In the genomic region with DNA sequence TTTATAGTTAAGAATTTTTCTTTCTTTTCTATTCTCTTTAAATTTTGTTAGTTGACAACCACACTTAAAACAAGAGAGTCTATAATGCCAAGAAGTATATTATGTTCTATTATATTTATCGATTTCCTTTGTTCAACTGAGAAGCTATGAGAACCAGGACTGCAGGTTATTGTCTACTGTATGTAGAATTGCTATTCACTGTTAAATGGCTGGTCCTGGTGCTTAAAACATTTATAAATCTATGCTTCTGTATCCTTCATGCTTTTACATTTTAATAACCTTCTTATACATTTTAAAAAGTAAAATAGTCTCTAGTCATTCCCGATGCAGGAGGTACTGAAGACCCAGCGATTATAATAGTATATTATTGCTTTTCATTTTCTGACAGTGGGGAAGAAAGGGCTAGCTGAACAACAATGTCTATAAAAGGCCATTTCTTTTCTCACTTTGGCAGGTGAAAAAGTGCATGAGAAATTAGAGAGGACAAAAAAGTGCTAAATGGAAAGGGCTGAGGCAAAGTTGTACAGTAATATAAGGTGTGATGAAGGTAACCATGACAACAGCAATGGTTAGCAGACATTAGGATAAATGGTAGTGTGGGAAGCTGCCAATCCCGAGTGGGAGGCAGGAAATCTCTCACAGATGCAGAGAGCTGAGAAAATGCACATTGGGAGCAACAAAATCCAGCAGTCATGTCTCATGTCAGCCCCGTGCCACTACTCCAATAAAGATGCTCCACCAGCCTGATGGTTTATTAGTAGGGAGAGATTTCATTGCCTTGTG, we compare ENCODE assay signal across 17 mouse cellular contexts. TPM values are rescaled to one million over a fixed set of nuclear protein-coding genes. Genes with fewer than 3 reads are reported as not detected.
A peak's percentile ranks its signal among the peaks of the same experiment; 100 is the strongest.
DNase-seq lines count a peak whose midpoint lies in the region; ATAC-seq lines count a peak whose summit lies in the region.
"Had no signal": no experiment of that assay in that cellular context is flagged by ENCODE, and none has a peak within 500 bp of the region (broad histone marks: within the 10 kb centered on the region; RNA-seq: fewer than 3 reads in every experiment).

No protein-coding gene starts in this region.

- 0 out of 2 replicates have a peak, but pooled peaks cover 6% of the 10 kb centered on the region for H3K4me1 ChIP-seq in hindbrain, embryonic 13.5 days (replicated peaks)
- no peaks in the 10 kb centered on the region for H3K4me1 ChIP-seq in intestine, embryonic 15.5 days (replicated peaks)
- H3K4me1 ChIP-seq: heart, embryonic 13.5 days; stomach, embryonic 15.5 days had no signal

- no peaks in the 10 kb centered on the region for H3K36me3 ChIP-seq in hindbrain, embryonic 13.5 days
- no peaks in the 10 kb centered on the region for H3K36me3 ChIP-seq in intestine, embryonic 15.5 days
- H3K36me3 ChIP-seq: heart, embryonic 13.5 days; stomach, embryonic 15.5 days had no signal

- H3K27me3 ChIP-seq in hindbrain, embryonic 13.5 days: no peaks in the 10 kb centered on the region
- no peaks in the 10 kb centered on the region for H3K27me3 ChIP-seq in intestine, embryonic 15.5 days (replicated peaks)
- H3K27me3 ChIP-seq: heart, embryonic 13.5 days; stomach, embryonic 15.5 days had no signal

- ATAC-seq in hindbrain, embryonic 13.5 days (ENCODE audit: low FRiP score): peak; percentile 86
- ATAC-seq in intestine, embryonic 15.5 days: no peak

- no peak overlapping the region for H3K4me3 ChIP-seq in hindbrain, embryonic 13.5 days
- H3K4me3 ChIP-seq in intestine, embryonic 15.5 days (replicated peaks): no peak overlapping the region
- H3K4me3 ChIP-seq: heart, embryonic 13.5 days; stomach, embryonic 15.5 days had no signal

- H3K27ac ChIP-seq in hindbrain, embryonic 13.5 days: peak overlapping the region; percentile 44; the same call in 1 of the 2 replicates
- H3K27ac ChIP-seq in intestine, embryonic 15.5 days: no peak overlapping the region
- H3K27ac ChIP-seq: heart, embryonic 13.5 days; liver, embryonic 14.5 days; stomach, embryonic 15.5 days had no signal

- DNase-seq in left cerebral cortex, adult 11 months (ENCODE audit: low spot score): peak; percentile 67
- no peak for DNase-seq in left cerebral cortex, postnatal 4 days
- DNase-seq in left cerebral cortex, adult 18-20 months (ENCODE audit: low spot score in 2 of 2): peak; percentile 5 to 35
- DNase-seq in right cerebral cortex, adult 2 months (ENCODE audit: low spot score in 2 of 2): peak; percentile 59 to 67
- DNase-seq in urinary bladder, postnatal 25 days (ENCODE audit: low spot score): no peak
- no peak for DNase-seq in spleen, postnatal 14 days (ENCODE audit: low spot score in 2 of 2)
- DNase-seq: adrenal gland, postnatal 36 days had no signal

- intact Hi-C loops in left cerebral cortex, postnatal 4 days (cut with DNase I): no loop called here

- H3K4me2 ChIP-seq in hindbrain, embryonic 13.5 days: no peak overlapping the region
- no peak overlapping the region for H3K4me2 ChIP-seq in intestine, embryonic 15.5 days (replicated peaks)
- H3K4me2 ChIP-seq: heart, embryonic 13.5 days; stomach, embryonic 15.5 days had no signal

- no peaks in the 10 kb centered on the region for H3K9me3 ChIP-seq in hindbrain, embryonic 13.5 days
- H3K9me3 ChIP-seq in intestine, embryonic 15.5 days: no peaks in the 10 kb centered on the region
- H3K9me3 ChIP-seq: heart, embryonic 13.5 days; stomach, embryonic 15.5 days had no signal

- 62% methylated on average over 5 of the region's 5 CpGs for WGBS in hindbrain, embryonic 13.5 days
- WGBS in intestine, embryonic 15.5 days: 76% methylated on average over 5 of the region's 5 CpGs

- H3K9ac ChIP-seq in hindbrain, embryonic 13.5 days: no peak overlapping the region
- H3K9ac ChIP-seq in intestine, embryonic 15.5 days: no peak overlapping the region
- H3K9ac ChIP-seq: heart, embryonic 13.5 days; liver, embryonic 14.5 days; stomach, embryonic 15.5 days had no signal

RNA-seq across cellular contexts. Expression of gene Rgs13, which starts 25.6 kb away (rescaled TPM):
- total RNA-seq in left cerebral cortex, postnatal 4 days (2021): 1 to 10 TPM; 1.5 to 2.2 TPM
- polyA plus RNA-seq in hindbrain, embryonic 13.5 days (2015; fragmentation: Nextera tagmentation; extraction: Ambion mirVana): 0.77 and 0.94 TPM in 2 replicates
- 1 to 10 TPM; 1.1 to 1.6 TPM for total RNA-seq in left cerebral cortex, adult 18-20 months (2021)
- not detected in 2 replicates for polyA plus RNA-seq in intestine, embryonic 15.5 days (2015; fragmentation: Nextera tagmentation; extraction: Ambion mirVana)
- total RNA-seq: adrenal gland, postnatal 36 days; common myeloid progenitor, adult 5-6 weeks; gastrocnemius, adult 18-20 months; megakaryocyte progenitor cell, adult 5-6 weeks had no signal
- polyA plus RNA-seq: C2C12; heart, embryonic 13.5 days; kidney, embryonic 14.5 days; liver, embryonic 14.5 days had no signal

Comparison
In these comparisons a context has a peak if more than half of its experiments do, and no peak if none do; other contexts are left out.
1. DNase-seq: peak in left cerebral cortex, adult 11 months (single experiment), left cerebral cortex, adult 18-20 months (2 of 2) and right cerebral cortex, adult 2 months (2 of 2); none in left cerebral cortex, postnatal 4 days (single experiment), urinary bladder, postnatal 25 days (single experiment) and spleen, postnatal 14 days (0 of 2).